Mouse (Mus musculus) CH12.LX (cell line): ENCODE data around the gene Cks2. TPM values are rescaled to one million over a fixed set of nuclear protein-coding genes. Genes with fewer than 3 reads are reported as not detected.

Experiments
- DNase-seq: peaks from one replicate; pipeline ENCODE4 v3.0.0-alpha.2; 2013; ENCODE audit errors: extremely low read depth
- H3K27ac ChIP-seq: 2 replicates; pipeline ENCODE4 v1.5.1; 2012; ENCODE audit warnings: low read depth, mild to moderate bottlenecking, control low read depth, moderate library complexity; ENCODE audit not compliant: insufficient read depth
- H3K27me3 ChIP-seq: replicated peaks from 2 replicates; pipeline ENCODE3; 2012; ENCODE audit warnings: inconsistent platforms
- H3K36me3 ChIP-seq, 2 experiments: replicated peaks in 1 of 2; 2 replicates each; pipeline versions ENCODE3 to v1.6.1; 2012; ENCODE audit warnings: inconsistent platforms in 1 of 2, low read length in 1 of 2, mild to moderate bottlenecking in 1 of 2, mixed read lengths in 1 of 2, moderate library complexity in 1 of 2; ENCODE audit not compliant: control insufficient read depth in 1 of 2, insufficient read depth in 1 of 2
- H3K4me1 ChIP-seq, 2 experiments: 2 replicates each; pipeline ENCODE4 v1.6.1; 2012; ENCODE audit warnings: inconsistent platforms in 1 of 2, moderate library complexity in 1 of 2; ENCODE audit not compliant: insufficient read depth in 2 of 2, control insufficient read depth in 1 of 2
- H3K4me2 ChIP-seq: 2 replicates; pipeline ENCODE4 v1.6.1; 2012; ENCODE audit warnings: low read depth, mild to moderate bottlenecking, control low read depth; ENCODE audit not compliant: poor library complexity, insufficient read depth, severe bottlenecking
- H3K4me3 ChIP-seq, 3 experiments: fragments of 150-350 bp in 1 of 3; sonication (generic) in 1 of 3; replicated peaks in 1 of 3; 2 replicates each; pipeline versions ENCODE3 to v1.5.1; 2011 to 2012; ENCODE audit warnings: low read depth in 2 of 3, low read length in 2 of 3, mild to moderate bottlenecking in 2 of 3, moderate library complexity in 2 of 3, control low read depth in 1 of 3, improper control_type of control experiment in 1 of 3, inconsistent platforms in 1 of 3, mixed read lengths in 1 of 3; ENCODE audit not compliant: poor library complexity in 1 of 3
- H3K79me2 ChIP-seq: replicated peaks from 2 replicates; pipeline ENCODE4 v1.6.1; 2012; ENCODE audit warnings: mild to moderate bottlenecking, moderate library complexity; ENCODE audit not compliant: control insufficient read depth, poor library complexity, insufficient read depth, severe bottlenecking; ENCODE audit errors: extremely low read depth
- H3K9ac ChIP-seq: 2 replicates; pipeline ENCODE4 v1.6.1; 2012; ENCODE audit warnings: low read depth, mild to moderate bottlenecking, control low read depth, moderate library complexity; ENCODE audit not compliant: insufficient read depth
- H3K9me3 ChIP-seq: replicated peaks from 2 replicates; pipeline ENCODE3; 2012; ENCODE audit warnings: low read length, inconsistent platforms, mixed read lengths
- CHD1 ChIP-seq: IDR thresholded peaks from 2 replicates; pipeline ENCODE4 v1.6.1; 2012; ENCODE audit warnings: low read depth, low read length, improper control_type of control experiment, inconsistent platforms
- E2F4 ChIP-seq: IDR thresholded peaks from 2 replicates; pipeline ENCODE4 v1.6.1; 2011; ENCODE audit warnings: low read depth, low read length, improper control_type of control experiment; ENCODE audit not compliant: insufficient replicate concordance
- HCFC1 ChIP-seq: IDR thresholded peaks from 2 replicates; pipeline ENCODE4 v1.6.1; 2012; ENCODE audit warnings: low read depth, mild to moderate bottlenecking, inconsistent platforms, low read length, improper control_type of control experiment
- IRF4 ChIP-seq: IDR thresholded peaks from 2 replicates; pipeline ENCODE4 v1.6.1; 2014; ENCODE audit warnings: low read depth, mild to moderate bottlenecking, inconsistent platforms, low read length, improper control_type of control experiment
- JUND ChIP-seq: conservative IDR thresholded peaks from 2 replicates; pipeline ENCODE4 v1.6.1; 2011; ENCODE audit warnings: low read depth, low read length, improper control_type of control experiment
- KAT2A ChIP-seq: IDR thresholded peaks from 2 replicates; pipeline ENCODE4 v1.6.1; 2012; ENCODE audit warnings: low read length, improper control_type of control experiment, inconsistent platforms; ENCODE audit not compliant: insufficient replicate concordance
- MAX ChIP-seq: IDR thresholded peaks from 2 replicates; pipeline ENCODE4 v1.6.1; 2011; ENCODE audit warnings: low read length, improper control_type of control experiment
- MAZ ChIP-seq: IDR thresholded peaks from 2 replicates; pipeline ENCODE4 v1.6.1; 2012; ENCODE audit warnings: low read depth, mild to moderate bottlenecking, inconsistent platforms, low read length, improper control_type of control experiment, moderate library complexity
- MXI1 ChIP-seq: IDR thresholded peaks from 2 replicates; pipeline ENCODE4 v1.6.1; 2011; ENCODE audit warnings: mild to moderate bottlenecking, low read depth, low read length, improper control_type of control experiment
- MYC ChIP-seq: IDR thresholded peaks from 2 replicates; pipeline ENCODE4 v1.6.1; 2011; ENCODE audit warnings: low read depth, mild to moderate bottlenecking, improper control_type of control experiment, low read length
- NELFE ChIP-seq: IDR thresholded peaks from 2 replicates; pipeline ENCODE4 v1.6.1; 2011; ENCODE audit warnings: low read depth, low read length, improper control_type of control experiment
- PAX5 ChIP-seq: IDR thresholded peaks from 2 replicates; pipeline ENCODE4 v1.6.1; 2012; ENCODE audit warnings: low read length, inconsistent platforms, mixed read lengths
- POLR2AphosphoS2 ChIP-seq: IDR thresholded peaks from 2 replicates; pipeline ENCODE4 v1.6.1; 2011; ENCODE audit warnings: low read depth, low read length, improper control_type of control experiment
- RAD21 ChIP-seq: IDR thresholded peaks from 2 replicates; pipeline ENCODE4 v1.6.1; 2011; ENCODE audit warnings: low read depth, mild to moderate bottlenecking, low read length, improper control_type of control experiment, moderate library complexity
- RCOR1 ChIP-seq: conservative IDR thresholded peaks from 2 replicates; pipeline ENCODE4 v1.6.1; 2012; ENCODE audit warnings: low read depth, mild to moderate bottlenecking, inconsistent platforms, low read length, improper control_type of control experiment
- SMC3 ChIP-seq: IDR thresholded peaks from 2 replicates; pipeline ENCODE4 v1.6.1; 2011; ENCODE audit warnings: low read depth, low read length, improper control_type of control experiment
- TBP ChIP-seq: conservative IDR thresholded peaks from 2 replicates; pipeline ENCODE4 v1.6.1; 2011; ENCODE audit warnings: low read depth, low read length, improper control_type of control experiment
- TCF12 ChIP-seq: IDR thresholded peaks from 2 replicates; pipeline ENCODE4 v1.6.1; 2014; ENCODE audit warnings: low read depth, mild to moderate bottlenecking, inconsistent platforms, low read length, improper control_type of control experiment
- ZC3H11A ChIP-seq: IDR thresholded peaks from 2 replicates; pipeline ENCODE4 v1.6.1; 2012; ENCODE audit warnings: low read depth, mild to moderate bottlenecking, inconsistent platforms, low read length, improper control_type of control experiment
- ZKSCAN1 ChIP-seq: IDR thresholded peaks from 2 replicates; pipeline ENCODE4 v1.6.1; 2012; ENCODE audit warnings: low read depth, inconsistent platforms, low read length, improper control_type of control experiment, borderline replicate concordance
- ZMIZ1 ChIP-seq: IDR thresholded peaks from 2 replicates; pipeline ENCODE4 v1.6.1; 2012; ENCODE audit warnings: low read depth, mild to moderate bottlenecking, inconsistent platforms, low read length, improper control_type of control experiment
- ZNF384 ChIP-seq: IDR thresholded peaks from 2 replicates; pipeline ENCODE4 v1.6.1; 2012; ENCODE audit warnings: low read depth, low read length, improper control_type of control experiment, inconsistent platforms
- dilution Hi-C: fragments of 300-500 bp; cut with MboI; formaldehyde crosslinking; loops from 2 replicates; pipeline ENCODE4 v1.14.3; 2020; ENCODE audit warnings: low sequenced_read_pairs; ENCODE audit not compliant: extremely low pct_unique_long_range_greater_than_20kb, extremely low pct_ligation_motif_present
- in situ Hi-C: fragments of 300-500 bp; cut with MboI; formaldehyde crosslinking; loops from 3 replicates; pipeline ENCODE4 v1.14.3; 2019; ENCODE audit warnings: low sequenced_read_pairs, low pct_ligation_motif_present, low pct_unique_long_range_greater_than_20kb, mixed read lengths
- polyA plus RNA-seq: library from polyadenylated mRNA; unstranded; fragments of >175 nt; gene quantifications from 2 replicates; pipeline ENCODE4 v1.2.1, GENCODE M21; 2012; ENCODE audit warnings: low read depth; ENCODE audit not compliant: insufficient read length
- total RNA-seq, 2 experiments: library from RNA; depleted of rRNA; stranded (reverse); fragments of 300-350 nt in 1 of 2; fragments of >200 nt in 1 of 2; gene quantifications; 2 replicates each; pipeline ENCODE4 v1.2.3; 2012 to 2014

The Cks2 gene
- total and polyA plus RNA-seq, 3 experiments = 142 to 465 (median 143) TPM

DNA sequence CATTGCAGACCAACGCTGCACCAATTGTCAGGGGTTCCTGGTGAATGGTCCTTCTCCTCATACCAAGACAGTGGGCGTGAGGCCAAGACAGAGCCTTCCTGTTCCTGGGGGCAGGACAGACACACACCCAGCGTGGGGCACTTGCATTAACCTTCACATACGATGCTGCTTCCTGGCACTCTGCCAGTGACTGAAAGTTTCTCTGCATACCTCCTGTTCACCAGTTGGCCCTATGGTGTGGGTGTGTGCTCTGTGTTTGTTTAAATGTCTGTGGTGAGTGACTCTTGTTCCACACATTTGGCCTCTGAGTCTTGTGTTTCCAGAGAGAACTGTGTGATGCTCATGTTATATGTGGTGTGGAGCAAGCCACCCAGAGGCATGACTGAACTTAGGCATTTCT is 31.6 kb downstream of the Cks2 start:
- Histone ChIP-seq H3K4me3 (no peak overlapping the region), H3K9me3 (no peaks in the 10 kb centered on the region), H3K27ac (no peak overlapping the region), H3K79me2 (no peaks in the 10 kb centered on the region; the same call in 1 of the 2 replicates), H3K36me3 (peaks cover 82 to 92% of the 10 kb centered on the region in 2 experiments), H3K27me3 (no peaks in the 10 kb centered on the region), H3K4me1 (no peaks in the 10 kb centered on the region), H3K9ac (no peak overlapping the region), H3K4me2 (no peak overlapping the region)
- TF ChIP-seq ZKSCAN1 (no peak), ZC3H11A (no peak), MAX (no peak), MYC (no peak), SMC3 (no peak), MAZ (no peak), MXI1 (no peak)
- no peak for DNase-seq
- dilution Hi-C loops = no loop called here
- in situ Hi-C loops = no loop called here

DNA sequence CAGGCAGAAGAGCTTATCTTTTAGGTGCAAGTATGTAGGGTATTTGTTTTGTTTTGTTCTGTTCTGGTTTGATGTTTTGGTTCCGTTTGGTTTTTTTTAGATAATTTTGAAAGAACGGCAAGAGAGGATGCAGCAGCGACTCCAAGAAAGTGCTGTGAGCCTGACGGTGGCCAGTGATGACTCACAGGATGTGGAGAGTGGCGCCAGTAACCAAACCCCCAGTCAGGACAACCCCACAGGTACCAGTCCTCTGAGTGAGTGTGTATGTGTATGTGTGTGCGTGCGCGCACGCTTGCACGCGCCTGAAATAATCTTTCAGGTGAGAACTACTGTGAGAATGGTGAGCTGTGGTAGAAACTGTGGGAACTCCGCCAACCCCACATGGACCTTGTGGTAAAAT is 32.0 kb downstream of the Cks2 start:
- dilution Hi-C loops (no loop called here), in situ Hi-C loops (no loop called here)
- Histone ChIP-seq H3K79me2 (no peaks in the 10 kb centered on the region; the same call in 1 of the 2 replicates), H3K9me3 (no peaks in the 10 kb centered on the region), H3K27me3 (no peaks in the 10 kb centered on the region), H3K4me2 (no peak overlapping the region), H3K9ac (no peak overlapping the region), H3K4me3 (no peak overlapping the region), H3K4me1 (no peaks in the 10 kb centered on the region)
- DNase-seq = no peak
- TF ChIP-seq TBP (no peak), RCOR1 (no peak), IRF4 (no peak), POLR2AphosphoS2 (no peak), ZKSCAN1 (no peak), ZC3H11A (no peak), KAT2A (no peak), CHD1 (no peak), ZMIZ1 (no peak), HCFC1 (no peak), ZNF384 (no peak), PAX5 (no peak), MAZ (no peak), TCF12 (no peak), MYC (no peak), NELFE (no peak), RAD21 (no peak), JUND (no peak), E2F4 (no peak)
- TF ChIP-seq, all 38 proteins: peak for 0
- Histone ChIP-seq H3K27ac (no peak overlapping the region), H3K36me3 (peaks cover 86 to 93% of the 10 kb centered on the region in 2 experiments)
